Mouse (Mus musculus): ENCODE results near the gene Pacsin3.

- TF ChIP-seq CTCF (IDR thresholded peaks at IDR 0.05; ENCODE audit: low read depth) (no peak), EP300 (IDR thresholded peaks at IDR 0.05; ENCODE audit: low read depth) (no peak)
These were observed 3.1 kb downstream of the Pacsin3 start for GRCm38 (mm10) chr2:91258830-91259229.
